Mouse (Mus musculus) subcutaneous adipose tissue, adult 2 months (tissue): Measurements from ENCODE around the gene Amhr2. TPM values are rescaled to one million over a fixed set of nuclear protein-coding genes. Genes with fewer than 3 reads are reported as not detected.

Source experiments
- polyA plus RNA-seq: library from polyadenylated mRNA; depleted of rRNA; stranded (reverse); fragments of >200 nt; gene quantifications from 2 replicates; pipeline ENCODE4 v1.2.3, GENCODE M21; 2012; ENCODE audit warnings: low replicate concordance; rRNA removed

Gene Amhr2
- 10.6 and 12.4 TPM in 2 replicates for polyA plus RNA-seq

GRCm38 (mm10) chr15:102445146-102445545, at the start of gene Amhr2:
TSS of gene Amhr2 (plus strand) at chr15:102445367.

DNA sequence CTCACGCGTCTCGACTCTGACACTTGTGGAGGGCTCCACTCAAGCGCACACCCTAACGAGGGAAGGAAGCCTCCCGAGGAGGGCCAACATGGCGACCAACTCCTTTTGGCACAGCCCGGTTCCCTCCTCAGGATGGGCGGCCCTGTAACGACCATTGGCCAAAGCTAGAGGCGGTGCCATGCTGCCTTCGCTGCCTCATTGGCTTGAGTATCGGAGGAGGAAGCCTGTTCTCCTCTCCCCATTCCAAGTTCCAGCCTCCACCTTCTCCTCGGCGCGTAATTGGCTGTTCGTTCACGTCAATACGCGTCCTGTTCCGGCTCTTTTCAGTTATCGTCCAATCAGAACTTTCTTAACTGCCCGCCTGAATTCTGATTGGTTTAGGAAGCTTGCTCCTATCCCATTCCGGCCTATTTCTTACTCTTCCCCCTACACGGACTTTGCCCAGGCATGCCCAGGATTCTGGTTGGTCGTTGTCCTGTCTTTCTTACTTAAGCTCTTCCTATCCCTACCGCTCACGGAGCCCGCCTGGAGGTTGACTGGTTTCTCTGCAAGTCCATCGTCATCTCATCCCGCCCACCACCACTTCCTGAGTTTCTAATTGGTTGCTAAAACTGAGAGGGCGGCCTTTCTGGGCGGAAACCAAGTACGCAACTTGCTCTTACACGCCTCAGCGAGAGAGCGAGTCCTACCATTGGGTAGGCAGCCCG, 39.5 kb upstream of the Amhr2 start, which contains the start of gene Sp1:
Gene Sp1 (plus strand): TSS at position 655 of the 707 bp plus-strand sequence.

GRCm38 (mm10) chr15:102458904-102459317, 13.7 kb downstream of the Amhr2 start, which contains the start of gene Prr13:
TSS of gene Prr13 (plus strand) at chr15:102459028.

DNA sequence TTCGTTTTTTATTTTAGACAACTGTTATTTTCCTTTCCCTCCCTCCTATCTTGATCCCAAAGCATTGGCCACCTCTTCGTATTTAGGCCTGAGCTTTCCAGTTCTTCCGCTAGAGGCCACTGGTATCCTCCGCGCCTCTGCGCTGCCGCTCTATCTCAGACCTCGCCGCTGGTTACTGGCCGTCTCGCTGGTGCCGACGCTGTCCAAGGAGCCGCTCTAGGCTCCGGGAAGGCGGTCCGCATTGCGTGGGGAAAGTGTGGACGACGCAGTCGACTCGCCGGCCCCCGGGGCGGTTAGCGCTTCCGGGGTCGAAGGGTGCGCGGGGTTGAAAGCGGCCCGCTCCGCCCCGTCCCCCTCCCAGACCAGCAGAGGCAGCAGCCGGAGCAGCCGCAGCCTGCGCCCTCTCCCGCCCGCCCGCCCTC, 25.0 kb downstream of the Amhr2 start, which contains the start of gene Pcbp2:
Gene Pcbp2 (plus strand): TSS at position 357 of the 422 bp plus-strand sequence.

GRCm38 (mm10) chr15:102503447-102503846, 58.3 kb downstream of the Amhr2 start, which contains the start of gene Gm10337:
TSS of gene Gm10337 (plus strand) at chr15:102503722.

Other genes with a start within 250 kb of the Amhr2 start
- 29.3 and 49.5 TPM in 2 replicates for gene Zfp740, start 242.1 kb upstream of the Amhr2 start, polyA plus RNA-seq
- 247 and 354 TPM in 2 replicates for gene Csad, start 240.6 kb upstream of the Amhr2 start, polyA plus RNA-seq
- gene Itgb7, start 213.4 kb upstream of the Amhr2 start, polyA plus RNA-seq = 6.4 and 14.8 TPM in 2 replicates
- 51.9 and 67.6 TPM in 2 replicates for gene Rarg, start 187.8 kb upstream of the Amhr2 start, polyA plus RNA-seq
- gene Gm9918, start 174.8 kb upstream of the Amhr2 start, polyA plus RNA-seq = 0.11 and 0.48 TPM in 2 replicates
- 111 and 118 TPM in 2 replicates for gene Mfsd5, start 165.9 kb upstream of the Amhr2 start, polyA plus RNA-seq
- 2.7 and 6.0 TPM in 2 replicates for gene Espl1, start 149.1 kb upstream of the Amhr2 start, polyA plus RNA-seq
- gene Pfdn5, start 119.3 kb upstream of the Amhr2 start, polyA plus RNA-seq = 128 and 134 TPM in 2 replicates
- 44.8 and 74.2 TPM in 2 replicates for gene Myg1, start 113.7 kb upstream of the Amhr2 start, polyA plus RNA-seq
- gene Aaas, start 94.6 kb upstream of the Amhr2 start, polyA plus RNA-seq = 28.0 and 43.4 TPM in 2 replicates
- gene Sp7, start 78.2 kb upstream of the Amhr2 start, polyA plus RNA-seq = 0.33 and 0.69 TPM in 2 replicates
- gene Sp1, start 39.2 kb upstream of the Amhr2 start, polyA plus RNA-seq = 15.4 and 32.6 TPM in 2 replicates
- 145 and 150 TPM in 2 replicates for gene Prr13, start 13.7 kb downstream of the Amhr2 start, polyA plus RNA-seq
- gene Pcbp2, start 25.2 kb downstream of the Amhr2 start, polyA plus RNA-seq = 503 and 615 TPM in 2 replicates
- gene Gm10337, start 58.4 kb downstream of the Amhr2 start, polyA plus RNA-seq = not detected in 2 replicates
- 11.1 and 27.7 TPM in 2 replicates for gene Map3k12, start 71.7 kb downstream of the Amhr2 start, polyA plus RNA-seq
- 62.5 and 90.9 TPM in 2 replicates for gene Tarbp2, start 72.8 kb downstream of the Amhr2 start, polyA plus RNA-seq
- gene Npff, start 79.6 kb downstream of the Amhr2 start, polyA plus RNA-seq = 10.2 and 11.7 TPM in 2 replicates
- gene Gm28047, start 179.7 kb downstream of the Amhr2 start, polyA plus RNA-seq = 0.55 TPM in 1 of 2 replicates, not detected in the other
- gene Atf7, start 180.1 kb downstream of the Amhr2 start, polyA plus RNA-seq = 116 and 182 TPM in 2 replicates
- 248 and 411 TPM in 2 replicates for gene Atp5g2, start 227.0 kb downstream of the Amhr2 start, polyA plus RNA-seq